Mouse (Mus musculus): ENCODE data around the gene Klf7.

Klf7 gene

DNA sequence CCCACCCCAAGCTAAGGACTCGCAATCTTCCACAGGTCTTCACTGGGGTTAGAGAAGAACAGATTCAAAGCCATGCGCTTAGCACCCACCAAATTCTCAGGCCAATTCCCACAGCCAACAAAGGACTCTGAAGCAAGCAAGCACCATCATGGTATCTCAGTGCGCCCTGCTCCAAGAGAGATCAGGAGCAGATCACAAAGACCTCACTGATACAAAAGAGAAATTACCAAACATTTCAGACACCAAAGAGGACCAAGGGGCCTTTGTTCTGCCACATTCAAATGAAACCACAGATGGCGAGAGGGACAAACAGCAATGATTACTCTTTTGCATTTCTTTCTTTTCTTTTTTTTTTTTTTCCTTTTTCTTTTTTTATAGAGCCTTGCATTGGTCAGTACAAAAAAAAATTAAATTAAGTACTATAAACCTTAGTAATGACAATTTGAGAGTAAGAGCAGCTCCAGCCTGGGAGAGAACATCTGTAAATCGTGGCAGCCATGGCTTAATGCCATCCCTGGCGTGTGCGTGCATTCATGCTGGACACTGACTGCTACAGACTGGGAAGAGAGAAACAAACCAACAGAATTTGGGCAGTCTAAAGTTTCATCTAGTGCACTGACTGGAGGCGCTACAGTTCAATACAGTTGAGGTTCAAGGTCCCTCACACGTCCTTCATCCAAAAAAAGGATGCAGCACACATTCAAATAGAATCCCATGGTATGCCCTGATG is 89.4 kb downstream of the Klf7 start:
- DNase-seq (ENCODE audit: low read depth, low spot score): peak; percentile 55

- no peak for DNase-seq (ENCODE audit: low read depth, low spot score)
Measured at GRCm38 (mm10) chr1:64021986-64022385, 100.1 kb downstream of the Klf7 start.

DNA sequence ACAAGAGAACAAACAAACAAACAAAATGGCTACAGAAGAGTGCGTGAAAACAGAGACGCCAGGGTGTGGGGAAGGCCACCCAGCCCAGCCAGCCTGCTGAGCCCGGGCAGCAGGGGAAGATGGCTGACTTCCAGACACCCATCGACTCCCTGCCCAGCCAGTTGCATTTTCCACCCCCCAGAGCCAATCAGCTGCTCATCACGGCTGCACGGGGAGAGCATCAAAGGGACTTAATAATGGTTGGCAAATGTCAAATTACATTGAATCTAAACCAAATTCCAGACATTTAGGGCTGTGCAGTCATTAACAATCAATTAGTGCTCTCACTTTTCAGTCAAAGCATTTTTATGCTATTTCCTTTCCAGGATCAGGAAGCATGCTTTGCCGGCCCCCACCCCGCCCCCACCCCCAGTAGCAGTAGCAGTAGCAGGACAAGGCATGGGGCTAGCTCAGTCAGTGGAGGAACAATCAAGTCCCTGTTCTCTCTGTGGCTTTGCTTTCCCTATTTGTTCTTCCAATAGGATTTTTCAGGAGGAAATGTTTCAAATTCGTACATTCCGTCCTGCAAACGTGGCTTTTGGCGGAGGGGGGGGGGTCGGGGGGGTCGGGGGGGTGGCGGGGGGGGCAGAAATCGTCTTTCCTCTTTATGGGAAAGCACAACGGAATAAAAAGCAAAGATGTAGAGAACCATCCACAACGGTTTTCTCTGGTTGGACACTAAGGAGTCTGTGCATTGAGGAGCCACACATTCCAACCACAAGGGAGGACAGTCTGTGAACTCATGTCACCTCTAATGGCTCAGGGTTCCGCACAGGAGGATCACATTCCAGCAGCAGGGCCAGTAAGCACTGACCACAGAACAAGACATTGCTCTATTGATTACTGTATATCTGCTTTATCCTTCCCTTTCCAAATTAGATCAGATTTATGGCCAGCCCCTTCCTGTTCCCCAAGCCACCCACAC is 101.1 kb downstream of the Klf7 start:
- peak; percentile 68 for DNase-seq (ENCODE audit: low read depth, low spot score)

DNA sequence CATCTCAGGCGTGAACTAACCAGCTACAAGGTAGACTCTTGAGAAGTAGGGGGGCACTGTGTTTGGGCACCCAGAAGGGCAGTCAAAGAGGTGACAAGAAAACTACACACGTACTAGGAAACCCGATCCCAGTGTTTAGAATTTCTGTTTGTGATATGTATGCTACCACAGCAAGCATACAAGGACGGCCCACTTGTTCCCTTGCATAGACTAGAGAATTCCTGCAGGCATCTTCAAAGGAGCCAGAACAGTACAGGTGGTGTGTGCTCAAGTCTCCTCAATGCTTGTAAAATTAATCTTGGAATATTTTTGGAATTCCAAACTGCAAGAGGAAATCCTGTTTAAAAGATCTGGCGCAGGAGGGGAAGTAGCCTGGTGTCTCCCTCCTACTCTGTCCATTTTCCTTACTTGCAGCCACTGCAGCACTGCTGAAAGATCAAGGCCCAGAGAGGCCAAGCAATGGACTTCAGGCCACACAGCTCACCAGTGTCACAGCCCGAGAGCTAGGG is 102.9 kb downstream of the Klf7 start:
- DNase-seq (ENCODE audit: low read depth, low spot score): no peak

GRCm38 (mm10) chr1:64018466-64019077 is 103.5 kb downstream of the Klf7 start:
- DNase-seq (ENCODE audit: low read depth, low spot score): no peak

DNA sequence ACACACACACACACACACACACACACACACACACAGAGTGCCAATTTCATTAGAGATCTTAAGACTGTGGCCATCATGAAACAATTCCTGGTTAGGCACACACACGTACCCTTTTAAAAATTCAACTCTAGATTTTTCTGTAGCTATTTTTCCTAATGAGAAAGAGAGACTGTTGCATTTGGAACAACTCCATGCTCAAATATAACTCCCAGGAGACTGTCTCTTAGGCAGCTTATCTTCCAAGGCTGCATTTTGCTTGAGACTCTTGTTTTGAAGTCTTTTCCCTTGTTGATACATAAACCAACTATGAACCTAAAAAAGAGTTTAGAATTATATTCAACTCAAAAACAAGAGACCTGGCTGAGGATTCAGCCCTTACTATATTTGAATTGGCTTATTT is 108.0 kb downstream of the Klf7 start:
- no peak for DNase-seq (ENCODE audit: low read depth, low spot score)

GRCm38 (mm10) chr1:64008994-64009393 is 113.1 kb downstream of the Klf7 start:
- DNase-seq (ENCODE audit: low read depth, low spot score): no peak

DNA sequence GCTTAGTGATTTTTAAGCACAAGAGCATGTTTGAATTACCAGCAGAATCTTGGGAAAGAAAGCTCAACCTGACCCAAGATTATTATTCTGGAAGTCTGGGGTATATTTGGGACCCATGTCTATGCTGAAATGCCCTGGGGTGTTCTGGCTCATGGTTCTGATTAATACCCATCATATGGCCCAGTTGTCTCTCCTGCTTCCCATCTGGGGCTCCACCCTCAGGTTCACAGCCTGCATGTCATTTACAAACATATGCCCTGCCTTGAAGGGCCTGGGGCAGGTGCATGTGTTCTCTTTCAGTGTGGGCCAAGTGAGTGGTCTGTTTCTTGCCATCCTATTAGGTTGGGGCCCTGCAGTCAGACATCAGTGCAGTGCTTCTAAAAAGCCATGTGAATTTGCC is 114.1 kb downstream of the Klf7 start:
- no peak for DNase-seq (ENCODE audit: low read depth, low spot score)

GRCm38 (mm10) chr1:64005194-64005593 is 116.9 kb downstream of the Klf7 start:
- DNase-seq (ENCODE audit: low read depth, low spot score): no peak

DNA sequence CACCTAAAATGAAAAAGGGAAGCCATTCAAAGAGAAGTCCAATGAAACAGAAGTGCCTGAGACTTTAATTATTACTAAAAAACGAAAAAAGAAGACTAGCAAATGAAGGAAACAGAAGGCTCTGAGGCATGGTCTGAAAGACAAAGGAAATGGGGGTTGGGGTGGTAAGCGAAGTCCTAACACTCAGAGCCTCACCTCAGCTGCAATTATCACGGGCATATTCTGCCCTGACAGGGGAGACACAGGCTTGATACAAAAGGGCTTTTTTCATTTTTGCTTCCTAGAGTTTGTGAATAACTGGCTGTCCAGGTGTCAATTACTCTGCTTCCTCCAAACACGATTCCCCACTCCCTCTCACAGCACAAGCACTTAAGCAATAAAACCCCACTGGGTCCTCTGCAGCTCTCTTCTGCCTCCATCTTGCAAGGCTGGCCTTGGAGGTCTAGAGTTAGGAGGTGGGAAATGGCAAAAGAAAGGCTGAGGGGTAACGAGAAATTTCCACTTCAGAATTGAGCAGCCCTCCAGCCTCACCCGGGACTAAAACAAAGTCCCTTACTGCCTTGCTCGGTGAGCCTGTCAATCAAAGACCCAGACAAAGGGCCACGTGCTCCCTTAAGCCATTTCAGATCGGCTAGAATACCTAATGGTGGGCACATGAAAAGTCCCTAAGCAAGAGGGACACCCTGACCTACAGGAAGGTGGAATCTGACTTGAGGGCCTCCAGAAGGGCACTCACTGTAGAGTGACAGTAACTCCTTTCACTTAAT is 118.4 kb downstream of the Klf7 start:
- no peak for DNase-seq (ENCODE audit: low read depth, low spot score)

DNA sequence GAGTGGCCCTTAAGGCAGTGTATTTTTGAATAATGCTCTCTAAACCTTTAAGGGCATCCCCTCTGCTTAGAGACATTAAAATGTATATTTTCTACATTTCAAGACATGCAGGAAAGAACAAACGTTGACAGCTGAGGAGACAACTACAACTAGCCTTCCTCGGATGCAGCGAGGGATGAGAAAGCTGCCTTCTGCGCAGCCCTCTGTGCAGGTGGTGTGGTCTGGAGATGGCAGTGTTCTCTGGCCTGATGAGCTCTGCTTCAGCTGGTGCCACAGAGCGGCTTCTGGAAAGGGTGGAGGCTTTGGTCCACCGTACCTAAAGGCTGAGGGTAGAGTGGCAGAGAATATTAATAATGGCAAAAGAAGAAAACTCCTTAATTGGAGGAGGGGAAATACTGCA is 120.0 kb downstream of the Klf7 start:
- DNase-seq (ENCODE audit: low read depth, low spot score): no peak

GRCm38 (mm10) chr1:64000597-64000996 is 121.5 kb downstream of the Klf7 start:
- DNase-seq (ENCODE audit: low read depth, low spot score): no peak

GRCm38 (mm10) chr1:63999481-63999880 is 122.6 kb downstream of the Klf7 start:
- no peak for DNase-seq (ENCODE audit: low read depth, low spot score)

DNA sequence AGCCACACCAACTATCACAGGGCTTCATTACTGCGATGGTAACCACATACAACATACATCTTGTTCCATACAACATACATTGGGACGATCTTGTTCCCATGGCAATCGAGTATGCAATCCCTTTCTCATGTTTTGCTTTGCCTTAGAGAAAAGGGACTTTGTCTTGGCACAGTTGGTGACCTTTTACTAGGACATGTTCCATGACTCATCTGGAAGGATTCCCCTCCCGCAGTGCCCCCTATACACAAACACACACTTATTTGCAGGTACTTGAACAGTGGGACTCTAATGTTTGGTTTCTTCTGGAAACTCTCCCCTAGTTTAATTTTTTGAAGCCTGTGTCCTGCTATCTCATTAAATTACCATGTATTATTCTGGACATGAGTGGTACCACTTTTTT is 123.2 kb downstream of the Klf7 start:
- DNase-seq (ENCODE audit: low read depth, low spot score): no peak

- DNase-seq (ENCODE audit: low read depth, low spot score): no peak
Measured at GRCm38 (mm10) chr1:63998139-63998538, 123.9 kb downstream of the Klf7 start.

DNA sequence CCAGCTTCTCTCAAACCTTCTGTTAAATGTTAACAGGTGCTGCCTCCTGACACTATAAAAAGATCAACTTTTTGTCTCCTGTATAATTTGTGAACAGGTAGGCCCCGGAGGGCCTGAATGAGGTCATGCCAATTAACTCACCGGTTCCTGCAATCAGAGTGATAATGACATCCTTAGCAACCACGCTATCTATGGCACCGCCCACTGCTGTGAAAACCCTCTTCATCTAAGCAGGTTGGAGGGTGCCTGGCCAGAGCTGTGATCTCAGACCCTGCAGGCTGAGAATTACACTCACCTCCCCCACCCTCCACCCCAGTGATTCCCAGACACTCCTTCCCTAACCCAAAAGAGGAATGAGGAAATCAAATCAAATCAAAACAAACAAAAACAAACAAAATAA is 126.3 kb downstream of the Klf7 start:
- no peak for DNase-seq (ENCODE audit: low read depth, low spot score)

DNA sequence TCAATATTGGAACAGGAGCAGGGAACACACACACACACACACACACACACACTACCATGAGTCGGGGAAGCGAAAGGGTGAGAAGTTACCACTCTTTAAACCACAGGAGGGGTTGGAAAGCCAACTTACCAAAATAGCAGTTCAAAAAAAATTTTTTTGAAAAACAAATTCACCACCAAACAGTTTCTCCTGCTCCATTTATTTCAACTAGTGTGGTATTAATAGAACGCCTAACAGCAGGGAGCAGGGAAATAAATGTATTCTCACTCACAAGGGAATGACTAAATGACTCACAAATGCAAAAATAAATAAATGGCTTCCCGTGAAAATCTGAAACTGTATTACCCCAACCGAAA is 127.0 kb downstream of the Klf7 start:
- peak; percentile 79 for DNase-seq (ENCODE audit: low read depth, low spot score)

GRCm38 (mm10) chr1:63994248-63995136 is 127.6 kb downstream of the Klf7 start:
- no peak for DNase-seq (ENCODE audit: low read depth, low spot score)

- DNase-seq (ENCODE audit: low read depth, low spot score): no peak
Measured at GRCm38 (mm10) chr1:63992506-63992905, 129.6 kb downstream of the Klf7 start.

DNA sequence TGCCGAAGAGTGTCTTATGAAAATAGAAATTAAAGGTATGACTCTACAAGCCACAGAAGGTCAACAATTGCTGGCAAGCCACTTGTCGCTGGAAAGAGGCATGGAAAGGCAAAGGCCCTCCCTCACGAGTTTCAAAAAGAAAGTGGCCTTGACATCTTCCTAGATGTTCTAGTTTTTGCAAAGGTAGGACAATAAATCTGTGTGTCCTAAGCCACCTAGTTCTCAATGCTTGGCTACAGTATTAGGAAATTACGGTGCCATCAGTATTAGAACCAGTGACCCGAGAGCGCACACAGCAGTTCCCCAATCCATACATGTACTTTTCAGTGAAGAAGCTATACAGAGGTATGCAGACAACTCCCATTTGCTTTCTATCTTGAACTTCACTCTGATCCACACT is 131.7 kb downstream of the Klf7 start:
- DNase-seq (ENCODE audit: low read depth, low spot score): no peak

All from telencephalon, adult 2 months (tissue).